Mouse (Mus musculus) ES-CJ7 (cell line): ENCODE measurements around the gene Stap1.

ENCODE experiments used
- DNase-seq: peaks from one replicate; pipeline ENCODE4 v3.0.0; 2011; ENCODE audit warnings: low read depth, low spot score

Stap1 gene

GRCm38 (mm10) chr5:86071538-86071937 lies at the start of gene Stap1:
Stap1 (plus strand) TSS chr5:86071746.
- DNase-seq, result no peak

GRCm38 (mm10) chr5:86029820-86030219 lies 41.7 kb upstream of the Stap1 start:
- DNase-seq, result no peak

GRCm38 (mm10) chr5:86063501-86063900 lies 8.0 kb upstream of the Stap1 start:
- peak; percentile 6 for DNase-seq

GRCm38 (mm10) chr5:86065101-86065875 lies 6.3 kb upstream of the Stap1 start, which contains the start of gene Cenpc1:
Cenpc1 (minus strand) TSS chr5:86065583.
- peak; percentile 98 for DNase-seq

GRCm38 (mm10) chr5:86065876-86066550 lies 5.5 kb upstream of the Stap1 start:
- DNase-seq, result no peak

- DNase-seq, result peak; percentile 90
Observed at GRCm38 (mm10) chr5:86066551-86066929, 5.0 kb upstream of the Stap1 start.

GRCm38 (mm10) chr5:86068451-86068850 lies 3.1 kb upstream of the Stap1 start:
- no peak for DNase-seq

GRCm38 (mm10) chr5:86069121-86069520 lies 2.4 kb upstream of the Stap1 start:
- no peak for DNase-seq

- DNase-seq, result no peak
Observed at GRCm38 (mm10) chr5:86072756-86073386, 1.3 kb downstream of the Stap1 start.

- DNase-seq, result no peak
Observed at GRCm38 (mm10) chr5:86078720-86079334, 7.3 kb downstream of the Stap1 start.

GRCm38 (mm10) chr5:86083987-86084386 lies 12.4 kb downstream of the Stap1 start:
- DNase-seq, result no peak

- no peak for DNase-seq
Observed at GRCm38 (mm10) chr5:86084979-86085378, 13.4 kb downstream of the Stap1 start.

GRCm38 (mm10) chr5:86086751-86087150 lies 15.2 kb downstream of the Stap1 start:
- no peak for DNase-seq

GRCm38 (mm10) chr5:86094754-86095153 lies 23.2 kb downstream of the Stap1 start:
- no peak for DNase-seq

- no peak for DNase-seq
Observed at GRCm38 (mm10) chr5:86098988-86099387, 27.4 kb downstream of the Stap1 start.

- DNase-seq, result no peak
Observed at GRCm38 (mm10) chr5:86100621-86101020, 29.1 kb downstream of the Stap1 start.

- no peak for DNase-seq
Observed at GRCm38 (mm10) chr5:86102176-86102575, 30.6 kb downstream of the Stap1 start.

GRCm38 (mm10) chr5:86106610-86107009 lies 35.1 kb downstream of the Stap1 start:
- DNase-seq, result no peak

GRCm38 (mm10) chr5:86111074-86111473 lies 39.5 kb downstream of the Stap1 start:
- no peak for DNase-seq

- no peak for DNase-seq
Observed at GRCm38 (mm10) chr5:86113037-86113436, 41.5 kb downstream of the Stap1 start.

- no peak for DNase-seq
Observed at GRCm38 (mm10) chr5:86113997-86114396, 42.5 kb downstream of the Stap1 start.

GRCm38 (mm10) chr5:86118457-86119094 lies 47.0 kb downstream of the Stap1 start:
- no peak for DNase-seq
